Mouse (Mus musculus) neural tube, embryonic 10.5 days (tissue): ENCODE measurements around the gene Hoxb2.

Experiments
- DNase-seq: peaks from one replicate; pipeline ENCODE4 v3.0.0-alpha.2; 2017; ENCODE audit warnings: low spot score; ENCODE audit errors: extremely low spot score

Gene Hoxb2

GRCm38 (mm10) chr11:96350341-96350624 is at the start of gene Hoxb2:
Hoxb2 (plus strand) TSS chr11:96350525.
- DNase-seq, result no peak

GRCm38 (mm10) chr11:96301064-96301431 is 49.3 kb upstream of the Hoxb2 start:
- DNase-seq, result peak; percentile 58

GRCm38 (mm10) chr11:96301837-96302236 is 48.5 kb upstream of the Hoxb2 start:
- DNase-seq, result peak; percentile 67

- DNase-seq, result peak; percentile 61
Observed at GRCm38 (mm10) chr11:96302381-96303150, 47.8 kb upstream of the Hoxb2 start.

GRCm38 (mm10) chr11:96303151-96304099 is 46.9 kb upstream of the Hoxb2 start, which contains the start of gene Hoxb5:
Hoxb5 (plus strand) TSS chr11:96303336.
- peak; percentile 70 for DNase-seq

- DNase-seq, result peak; percentile 66
Observed at GRCm38 (mm10) chr11:96304381-96305195, 45.7 kb upstream of the Hoxb2 start.

GRCm38 (mm10) chr11:96305505-96306182 is 44.7 kb upstream of the Hoxb2 start:
- peak; percentile 55 for DNase-seq

- DNase-seq, result peak; percentile 67
Observed at GRCm38 (mm10) chr11:96306183-96306907, 44.0 kb upstream of the Hoxb2 start.

GRCm38 (mm10) chr11:96306908-96307269 is 43.4 kb upstream of the Hoxb2 start:
- DNase-seq, result peak; percentile 68

GRCm38 (mm10) chr11:96308763-96309162 is 41.6 kb upstream of the Hoxb2 start:
- DNase-seq, result no peak

GRCm38 (mm10) chr11:96309288-96309687 is 41.0 kb upstream of the Hoxb2 start:
- peak; percentile 60 for DNase-seq

- DNase-seq, result peak; percentile 71
Observed at GRCm38 (mm10) chr11:96310183-96310938, 40.0 kb upstream of the Hoxb2 start.

GRCm38 (mm10) chr11:96311097-96311496 is 39.2 kb upstream of the Hoxb2 start:
- DNase-seq, result peak; percentile 57

- DNase-seq, result peak; percentile 67
Observed at GRCm38 (mm10) chr11:96311520-96312417, 38.6 kb upstream of the Hoxb2 start.

- no peak for DNase-seq
Observed at GRCm38 (mm10) chr11:96313134-96313533, 37.2 kb upstream of the Hoxb2 start.

GRCm38 (mm10) chr11:96313806-96314428 is 36.4 kb upstream of the Hoxb2 start:
- DNase-seq, result peak; percentile 61

- DNase-seq, result peak; percentile 63
Observed at GRCm38 (mm10) chr11:96314671-96315343, 35.5 kb upstream of the Hoxb2 start.

GRCm38 (mm10) chr11:96315344-96315681 is 35.0 kb upstream of the Hoxb2 start:
- peak; percentile 66 for DNase-seq
